Mouse (Mus musculus): ENCODE data around the gene Ptn. TPM values are rescaled to one million over a fixed set of nuclear protein-coding genes. Genes with fewer than 3 reads are reported as not detected.
"Not testable (repeated sequence)": the region's sequence is repeated elsewhere in the genome, so short reads cannot be mapped to it uniquely, and the experiment has no call there.

The Ptn gene
- total RNA-seq, 2 experiments from 2014 or later, result 0.57 to 1.1 TPM

DNA sequence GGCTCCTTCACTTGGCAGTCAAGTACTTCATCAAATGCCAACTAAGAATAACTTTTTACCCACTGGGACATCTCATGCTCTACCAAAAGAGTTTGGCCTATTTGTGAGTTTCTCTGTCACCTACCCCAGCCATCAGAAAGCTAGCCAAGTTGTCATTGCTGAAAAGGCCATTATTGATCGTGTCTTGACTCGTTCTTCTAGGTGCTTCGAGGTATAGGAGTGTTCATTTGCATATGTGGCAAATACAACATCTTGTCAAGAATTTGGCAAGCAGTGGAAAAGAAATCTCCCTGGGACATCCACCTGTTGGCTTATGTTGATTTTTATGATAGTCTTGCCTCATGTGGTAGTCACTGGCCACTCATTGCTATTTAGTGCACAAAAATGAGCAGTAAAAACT, 43.1 kb downstream of the Ptn start:
- DNase-seq (ENCODE audit: low spot score), result no peak

DNA sequence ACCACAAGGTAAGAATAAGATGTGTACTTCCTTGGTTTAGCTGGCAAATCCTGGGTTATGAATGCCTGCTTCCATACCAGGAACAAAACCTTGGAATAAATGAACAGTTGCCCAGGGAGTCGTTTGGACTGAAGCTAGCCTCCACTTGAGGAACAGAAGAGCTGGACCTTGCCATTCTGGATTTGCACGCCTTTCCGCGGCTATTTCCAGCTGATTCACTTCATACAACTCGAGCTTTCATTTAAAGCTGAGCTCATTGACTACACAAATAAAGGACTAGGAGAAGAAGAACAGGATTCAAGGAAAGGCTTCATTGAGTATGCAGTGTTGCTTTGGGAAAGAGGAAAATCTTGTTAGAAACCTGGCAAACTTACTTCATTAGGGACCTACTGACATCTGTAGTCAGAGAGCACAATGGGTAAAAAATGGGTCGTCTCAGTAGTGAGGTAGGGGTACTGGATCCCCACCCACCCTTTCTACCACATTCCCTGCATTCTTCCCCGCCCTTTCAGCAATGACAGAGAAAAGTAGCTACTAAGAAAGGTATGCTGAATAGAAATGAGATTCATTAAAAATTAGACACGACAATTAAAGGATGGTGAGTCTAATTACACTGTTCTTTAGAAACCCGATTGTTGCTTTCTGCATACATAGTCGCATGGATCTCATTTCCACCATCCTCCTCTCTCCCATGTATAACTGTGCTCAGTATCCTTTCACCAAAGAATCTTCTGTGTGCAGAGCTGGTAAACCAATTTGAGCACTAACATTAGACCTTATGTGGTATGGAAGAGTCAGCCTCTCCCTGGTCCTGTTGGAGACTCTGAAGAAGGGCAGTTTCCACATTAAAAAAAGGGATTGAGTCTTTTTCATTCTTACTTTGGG, 54.8 kb downstream of the Ptn start:
- no peak for DNase-seq (ENCODE audit: low spot score)

DNA sequence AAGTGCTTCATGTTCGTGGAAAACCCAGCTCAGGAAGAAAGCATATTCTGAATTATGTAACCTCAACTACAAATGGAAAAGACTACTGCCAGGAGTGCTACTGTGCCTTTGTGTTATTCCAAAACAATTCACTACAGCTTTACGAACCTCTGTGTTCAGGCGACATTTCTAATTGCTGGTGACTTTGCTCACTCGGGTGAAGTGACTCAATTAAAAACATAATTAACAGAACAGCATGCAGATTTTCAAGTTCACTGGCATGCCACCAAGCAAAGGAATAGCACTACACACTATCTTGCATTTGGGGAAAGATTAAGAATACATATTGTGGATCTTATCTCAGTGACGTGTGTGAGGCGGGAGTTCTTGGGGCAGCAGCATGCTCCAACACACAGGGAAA, 57.1 kb downstream of the Ptn start:
- DNase-seq (ENCODE audit: low spot score), result no peak

DNA sequence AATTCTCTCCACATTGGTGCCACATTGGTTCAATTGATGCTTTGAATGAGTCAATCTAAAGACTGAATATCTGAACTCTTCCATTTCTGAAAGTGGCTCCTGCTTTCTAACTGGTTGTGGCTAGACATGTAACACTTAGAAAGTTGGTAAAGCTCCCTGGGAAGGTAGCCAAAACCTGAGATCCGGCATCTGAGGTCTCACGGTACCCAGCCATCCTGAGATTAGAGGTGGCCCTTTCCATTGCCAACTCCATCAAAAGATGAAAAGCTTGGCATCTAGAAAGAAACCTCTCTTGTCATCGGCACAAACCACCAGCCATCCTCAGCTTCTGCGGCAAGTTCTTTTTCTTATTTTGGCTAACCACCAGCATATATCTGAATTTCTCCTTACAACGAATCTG, 70.2 kb downstream of the Ptn start:
- no peak for DNase-seq (ENCODE audit: low spot score)

DNA sequence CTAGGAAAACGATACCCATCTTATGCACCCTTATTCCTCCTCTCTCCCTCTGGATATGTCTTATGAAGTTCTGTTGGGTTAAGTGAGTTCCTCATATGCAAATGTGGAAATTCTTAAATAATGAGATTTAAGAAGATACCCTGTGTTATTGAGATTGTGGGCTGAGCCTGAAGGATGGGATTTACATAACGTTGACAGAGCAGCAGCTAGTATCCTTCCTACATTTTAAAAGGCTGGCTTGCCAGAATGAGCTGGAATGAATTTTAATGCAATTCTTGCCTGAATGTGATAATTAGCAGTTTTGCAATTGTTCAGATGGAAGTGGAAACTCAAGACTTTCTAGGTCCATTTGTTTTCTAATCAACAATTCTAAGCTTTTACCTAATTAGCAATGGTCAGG, 73.3 kb downstream of the Ptn start:
- no peak for DNase-seq (ENCODE audit: low spot score)

DNA sequence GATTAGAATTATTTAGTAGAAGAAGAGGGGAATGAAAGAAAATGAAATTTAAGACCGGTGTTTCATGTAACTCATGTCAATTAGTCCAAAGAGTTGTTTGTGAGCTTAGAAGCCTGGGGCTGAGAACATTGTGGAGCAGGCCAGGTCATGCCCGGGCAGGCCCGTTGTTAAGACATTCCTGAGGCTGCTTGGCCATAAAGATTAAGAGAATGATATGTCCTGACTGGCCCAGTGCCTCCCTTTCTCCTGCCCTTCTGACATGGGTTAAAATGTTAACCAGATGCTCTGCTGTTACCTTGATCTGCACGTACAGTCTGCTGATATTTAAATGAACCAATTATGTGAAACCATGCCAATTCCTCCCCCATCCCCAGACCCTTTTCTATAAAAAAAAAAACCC, 74.4 kb downstream of the Ptn start:
- not testable (repeated sequence) for DNase-seq (ENCODE audit: low spot score)

DNA sequence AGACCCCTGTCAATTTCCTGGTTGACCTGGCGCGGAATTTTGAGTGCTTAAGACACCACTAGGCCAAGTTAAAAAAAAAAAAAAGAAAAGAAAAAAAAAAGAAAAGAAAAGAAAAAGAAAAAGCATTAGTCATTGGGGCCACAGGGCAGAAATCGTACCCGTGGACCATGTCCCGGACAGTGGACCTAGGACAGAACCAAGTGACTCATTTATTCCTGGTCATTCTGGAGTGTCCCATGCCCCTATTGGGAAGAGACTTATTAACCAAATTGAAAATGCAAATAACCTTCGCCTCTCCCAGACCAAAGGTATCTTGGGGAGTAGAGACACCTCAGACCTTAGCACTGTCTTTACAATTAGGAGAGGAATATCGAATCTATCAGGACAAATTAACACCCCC, 80.2 kb downstream of the Ptn start:
- DNase-seq (ENCODE audit: low spot score), result not testable (repeated sequence)

DNA sequence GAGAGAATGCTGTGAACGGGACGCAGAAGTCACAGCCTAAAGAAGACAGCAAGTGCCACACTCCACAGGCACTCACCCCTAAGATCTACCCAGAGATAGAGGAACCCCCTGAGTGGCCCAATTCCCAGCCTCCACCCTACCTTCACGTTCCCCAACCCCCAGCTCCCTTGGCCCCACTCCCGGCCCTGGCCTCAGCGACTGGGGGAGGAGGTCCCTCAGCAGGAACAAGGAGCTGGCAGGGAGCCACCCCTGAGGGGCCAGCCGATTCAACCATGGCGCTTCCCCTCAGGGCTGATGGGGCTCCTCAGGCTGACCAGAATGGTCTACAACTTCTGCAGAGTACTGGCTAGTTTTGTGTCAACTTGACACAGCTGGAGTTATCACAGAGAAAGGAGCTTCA, 81.9 kb downstream of the Ptn start:
- DNase-seq (ENCODE audit: low spot score), result no peak

DNA sequence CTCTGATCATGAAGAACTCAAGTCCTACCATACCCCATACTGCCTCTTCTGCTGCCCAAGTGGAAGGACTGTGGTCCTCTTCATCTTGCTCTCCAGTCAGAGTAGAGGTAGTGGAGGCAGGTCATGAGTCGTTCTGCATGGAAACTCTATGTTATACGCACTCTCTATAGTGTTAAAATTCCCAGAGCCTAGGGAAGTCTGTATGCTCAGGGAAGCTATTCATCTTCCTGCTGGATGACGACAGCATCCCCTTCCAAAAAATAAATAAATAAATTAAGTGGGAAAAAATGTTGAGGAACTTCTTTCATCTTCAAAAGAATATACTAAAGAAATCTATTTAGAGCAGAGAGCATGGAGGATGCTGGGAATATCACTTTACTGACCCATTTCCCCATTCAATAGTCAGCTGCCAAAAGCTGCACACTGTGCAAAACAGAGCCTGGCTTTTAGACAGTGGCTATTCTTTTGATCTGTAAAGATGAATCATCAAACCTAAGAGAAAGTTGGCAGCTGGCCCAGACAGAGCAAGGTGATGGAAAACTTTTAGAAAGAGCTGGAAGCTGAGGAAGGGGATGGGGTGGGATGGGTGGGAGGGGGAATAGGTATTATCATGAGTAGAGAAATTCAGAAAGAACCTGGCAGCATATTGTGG, 84.4 kb downstream of the Ptn start:
- DNase-seq (ENCODE audit: low spot score), result no peak

DNA sequence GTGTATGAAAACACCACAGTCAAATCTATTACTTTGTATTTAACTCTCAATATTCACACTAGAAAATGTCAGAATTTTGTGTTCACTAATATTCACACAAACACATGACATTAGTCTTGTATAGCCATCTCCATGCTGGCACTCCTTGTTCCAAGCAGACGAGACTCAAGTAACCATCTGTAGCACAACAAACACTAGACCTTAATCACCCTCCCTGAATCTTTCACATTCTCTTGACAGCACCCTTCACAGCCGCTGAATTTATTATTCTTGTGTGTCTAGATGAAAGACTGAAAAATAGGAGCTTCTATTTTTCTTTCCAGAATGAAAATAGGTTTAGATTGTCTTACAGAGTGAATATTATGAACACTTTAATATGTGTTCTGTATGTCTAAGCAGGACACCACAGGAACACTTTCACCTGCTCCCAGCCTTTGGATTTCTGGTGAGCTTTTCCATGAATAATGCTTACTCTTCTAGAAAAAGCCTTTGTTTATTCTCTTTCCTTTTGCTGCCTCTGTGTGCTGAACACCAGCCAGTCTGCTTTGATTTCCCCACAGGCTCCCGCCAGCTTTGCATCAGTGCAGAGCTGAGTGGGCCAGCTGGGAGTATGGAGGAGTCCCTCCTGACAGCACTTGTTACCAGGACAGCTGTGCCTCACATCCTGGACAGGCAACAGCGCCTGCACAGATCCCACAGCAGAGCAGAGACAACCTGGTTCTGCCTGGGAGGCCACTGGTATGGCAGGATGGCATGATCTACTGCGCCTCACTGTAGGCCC, 87.1 kb downstream of the Ptn start:
- DNase-seq (ENCODE audit: low spot score), result no peak

DNA sequence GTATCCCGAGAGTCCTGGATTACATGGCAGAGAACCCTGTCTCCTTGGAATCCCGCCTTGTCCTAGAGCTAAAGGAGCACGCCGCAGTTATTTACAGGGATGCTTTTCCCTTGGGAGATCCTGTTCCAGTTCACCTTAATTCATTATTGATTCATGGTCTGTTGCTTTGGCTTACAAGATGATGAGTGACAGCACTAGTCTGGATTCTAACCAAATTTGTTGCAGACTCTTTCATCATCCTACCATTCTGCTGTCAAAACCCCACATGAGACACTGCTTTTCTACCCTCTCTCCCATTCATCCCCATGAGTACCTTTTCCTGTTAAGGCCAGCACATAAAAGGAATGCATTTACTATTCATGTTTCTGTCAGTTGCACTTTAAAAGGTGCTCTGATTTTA, 96.7 kb downstream of the Ptn start:
- no peak for DNase-seq (ENCODE audit: low spot score)

DNA sequence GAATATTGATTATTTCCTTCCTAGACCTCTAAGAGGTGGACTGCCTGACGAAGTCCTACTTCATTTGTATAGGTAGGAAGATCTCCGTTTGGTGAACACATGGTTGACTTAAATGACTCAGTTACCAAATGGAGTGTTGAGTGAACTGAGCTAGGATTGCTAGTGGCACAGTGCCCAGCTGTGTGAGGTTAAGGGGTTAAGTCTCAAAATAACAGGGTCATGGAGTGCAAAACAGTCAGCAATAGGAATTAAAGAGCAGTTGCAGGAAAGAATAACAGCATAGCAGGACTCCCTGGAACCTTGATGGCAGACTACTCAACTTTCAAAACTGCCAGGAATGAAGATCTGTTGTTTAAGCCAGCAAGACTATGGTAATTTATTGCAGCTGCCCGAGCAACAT, 114.5 kb downstream of the Ptn start:
- DNase-seq (ENCODE audit: low spot score), result no peak

DNA sequence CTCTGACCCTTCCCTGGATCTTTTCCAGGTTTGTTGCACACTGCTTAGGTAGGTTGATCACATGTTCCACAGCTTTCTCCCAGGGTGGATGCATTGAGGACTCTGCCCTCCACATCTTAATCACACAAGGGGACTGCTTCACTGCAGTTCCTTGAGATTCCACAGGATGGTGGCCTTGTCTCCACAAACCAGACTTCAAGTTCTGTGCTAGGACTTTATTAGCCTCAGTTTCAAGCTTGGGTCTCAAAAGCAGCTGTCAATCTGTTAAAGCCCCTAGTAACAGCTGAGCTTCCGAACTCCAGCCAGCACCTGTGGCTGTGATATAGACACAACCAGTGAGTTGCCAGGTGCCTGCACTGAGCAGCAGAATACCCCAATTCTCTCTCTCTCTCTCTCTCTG, 118.5 kb downstream of the Ptn start:
- peak; percentile 2 for DNase-seq (ENCODE audit: low spot score)

DNA sequence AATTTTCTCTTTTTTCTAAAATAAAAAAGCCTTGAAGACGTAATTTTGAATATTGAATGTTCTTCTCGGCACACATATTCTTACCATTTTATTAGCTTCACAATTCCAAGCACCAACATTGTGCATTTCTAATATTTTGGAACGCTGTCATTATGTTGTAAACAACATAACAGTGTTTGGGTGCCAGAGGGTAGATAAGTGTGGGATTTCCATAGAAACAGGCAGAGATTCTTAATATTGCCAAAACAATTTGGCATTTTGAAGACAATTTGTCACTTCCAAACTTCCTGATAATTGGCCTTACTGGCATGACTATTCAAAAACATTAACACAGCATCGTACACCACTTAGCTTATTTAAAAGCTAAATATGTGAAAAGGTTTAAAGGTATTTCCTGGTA, 119.1 kb downstream of the Ptn start:
- DNase-seq (ENCODE audit: low spot score), result no peak

DNA sequence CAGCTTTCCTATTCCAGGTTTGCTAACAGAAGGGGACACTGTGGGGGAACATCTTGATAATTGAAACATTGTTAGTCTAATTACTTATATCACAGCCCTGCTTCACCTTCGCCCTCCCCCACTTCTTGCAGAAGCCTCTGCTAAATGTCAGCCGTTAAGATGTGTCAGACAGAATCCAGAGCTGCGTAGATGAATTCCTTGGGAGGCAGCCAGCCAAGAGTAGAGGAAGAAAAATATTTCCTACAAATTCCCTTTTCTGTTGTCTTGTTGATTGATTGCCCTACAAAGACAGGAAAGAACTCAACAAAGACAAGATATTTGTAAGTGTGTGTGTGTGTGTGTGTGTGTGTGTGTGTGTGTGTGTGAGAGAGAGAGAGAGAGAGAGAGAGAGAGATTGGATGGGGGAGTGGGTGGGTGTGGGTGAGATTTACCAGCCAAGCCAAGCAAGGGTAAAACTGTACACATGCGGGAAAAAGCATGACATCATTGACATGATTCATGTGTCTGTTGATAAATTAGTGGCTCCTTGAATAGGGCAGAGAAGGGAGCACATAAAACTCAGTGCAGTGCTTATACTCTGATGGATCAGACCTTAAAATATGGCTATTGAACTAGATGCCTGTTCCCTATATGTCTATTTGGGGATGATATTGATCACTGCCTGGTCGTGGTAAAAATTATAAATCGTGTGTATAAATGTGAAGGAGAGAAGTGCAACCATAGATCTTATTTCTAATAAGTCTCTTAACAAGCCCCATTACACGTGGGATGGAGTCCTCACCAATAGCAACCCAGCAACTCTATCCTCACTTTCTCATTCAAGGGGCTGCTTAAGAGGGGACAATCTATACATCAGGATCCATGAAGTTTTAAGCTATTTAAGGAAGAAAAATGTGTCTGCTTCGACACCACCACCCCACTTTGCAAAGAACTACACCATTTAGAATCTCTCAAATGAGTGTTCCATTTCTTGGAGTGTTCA, 133.0 kb downstream of the Ptn start:
- DNase-seq (ENCODE audit: low spot score), result no peak

DNA sequence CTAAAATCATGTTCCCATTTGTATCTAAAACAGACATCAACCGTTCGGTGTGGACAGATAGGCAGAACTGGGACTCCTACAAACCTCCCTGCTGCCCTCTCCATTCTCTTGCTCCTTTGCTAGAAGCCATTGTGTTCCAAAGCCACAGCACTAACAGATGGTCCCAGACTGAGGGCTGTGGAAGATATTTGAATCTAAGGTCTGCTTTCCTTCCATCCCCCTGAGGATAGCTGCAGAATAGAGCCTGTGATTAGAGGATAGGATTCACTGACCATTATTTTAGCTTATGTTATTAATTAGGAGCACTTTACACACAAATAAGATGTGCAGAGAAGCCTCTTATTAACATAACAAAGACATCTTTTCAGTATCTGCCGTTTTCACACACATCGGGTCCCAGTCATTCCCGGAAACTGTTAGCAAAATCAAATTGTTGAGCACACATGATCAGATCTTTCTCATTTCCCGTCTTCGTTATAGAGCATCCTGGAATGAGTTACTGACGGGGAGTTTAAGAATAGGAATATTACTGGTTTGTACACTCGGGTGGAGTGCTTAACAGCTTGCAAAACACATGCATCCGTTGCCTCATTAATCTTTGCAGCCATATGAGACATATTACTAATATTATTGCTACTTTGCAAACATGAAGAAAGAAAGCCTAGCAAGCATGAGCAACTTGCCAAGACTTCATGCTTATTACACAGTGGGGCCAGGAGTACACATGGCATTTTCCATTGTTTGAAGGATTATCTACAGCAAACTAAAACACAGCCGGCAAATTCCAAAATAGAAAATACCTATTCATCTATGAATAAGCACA, 137.4 kb downstream of the Ptn start:
- DNase-seq (ENCODE audit: low spot score), result no peak

DNA sequence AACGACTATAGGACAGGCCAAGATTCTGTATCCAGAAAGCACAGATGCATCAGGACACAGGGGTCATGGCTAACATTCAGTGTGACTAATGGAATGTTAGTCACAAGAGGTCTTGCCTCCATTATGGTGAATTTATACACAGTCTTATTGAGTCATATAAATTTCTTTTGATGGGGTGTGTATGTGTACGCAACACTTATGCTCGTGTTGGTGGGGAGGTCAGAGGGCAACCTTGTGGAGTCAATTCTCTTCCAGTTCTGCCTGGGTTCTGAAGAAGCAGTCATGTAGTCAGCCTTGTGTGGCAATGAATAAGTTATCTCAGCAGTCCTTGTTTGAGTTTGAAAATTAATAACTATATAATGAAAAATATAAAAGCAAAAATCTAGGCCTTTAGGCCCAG, 138.7 kb downstream of the Ptn start:
- DNase-seq (ENCODE audit: low spot score), result no peak
